Mouse (Mus musculus): ENCODE measurements around the gene Dis3l2.

DNA sequence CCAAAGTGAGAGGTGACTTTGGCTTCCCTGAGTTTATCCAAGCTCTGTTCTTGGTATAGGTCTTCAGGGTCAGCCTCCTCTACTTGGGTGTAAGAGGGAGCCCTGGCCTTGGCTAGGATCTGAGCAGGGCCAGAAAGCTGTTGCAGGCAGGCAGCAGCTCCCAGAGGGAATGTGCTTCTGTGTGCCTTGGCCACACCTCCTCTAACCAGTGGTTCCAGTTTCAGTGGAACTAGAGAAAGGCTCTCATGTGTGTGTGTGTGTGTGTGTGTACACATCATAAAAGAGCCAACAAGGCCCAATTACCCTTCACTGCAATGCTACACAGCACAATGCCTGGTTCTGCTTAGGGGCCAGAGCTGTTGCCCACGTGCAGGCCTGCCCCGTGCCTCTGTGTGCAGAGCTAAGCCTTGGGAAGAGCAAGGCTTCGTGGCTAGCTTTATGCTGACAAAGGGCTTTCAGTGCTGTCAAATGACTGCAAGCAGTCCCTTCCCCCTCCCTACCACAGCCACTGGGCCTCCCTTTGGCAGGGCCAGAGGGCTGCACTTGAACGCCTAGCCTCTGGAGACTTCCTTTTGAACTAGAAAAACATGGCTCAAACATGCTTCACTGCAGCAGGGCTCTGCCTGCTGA is 332.0 kb downstream of the Dis3l2 start:
- no peak for TF ChIP-seq USF1 (IDR thresholded peaks at IDR 0.05; ENCODE audit: low read depth, low read length)
- TF ChIP-seq IRF4 (IDR thresholded peaks at IDR 0.05; ENCODE audit: low read depth, low read length): no peak
- no peak for TF ChIP-seq ZC3H11A (IDR thresholded peaks at IDR 0.05; ENCODE audit: low read depth, low read length)
- TF ChIP-seq EP300 (IDR thresholded peaks at IDR 0.05; ENCODE audit: low read length): no peak
- TF ChIP-seq POLR2A (IDR thresholded peaks at IDR 0.05; ENCODE audit: low read depth, low read length): no peak
- no peak for TF ChIP-seq CTCF (conservative IDR thresholded peaks at IDR 0.05 in 1 of 2, IDR thresholded peaks at IDR 0.05 in 1 of 2; ENCODE audit: low read depth in 2 of 2, low read length in 2 of 2)
- TF ChIP-seq E2F4 (IDR thresholded peaks at IDR 0.05; ENCODE audit: insufficient replicate concordance, low read depth, low read length): no peak
- no peak for TF ChIP-seq MYC (IDR thresholded peaks at IDR 0.05; ENCODE audit: low read depth, low read length)
- TF ChIP-seq TCF12 (IDR thresholded peaks at IDR 0.05; ENCODE audit: low read depth, low read length): no peak
- no peak for TF ChIP-seq USF2 (conservative IDR thresholded peaks at IDR 0.05; ENCODE audit: low read depth, low read length)
- 0 out of 2 replicates have a peak, but pooled peaks have one; percentile 21 for TF ChIP-seq MAX (IDR thresholded peaks at IDR 0.05; ENCODE audit: low read length)

Measured in CH12.LX (cell line).